Mouse (Mus musculus): ENCODE results near the gene Kazn. TPM values are rescaled to one million over a fixed set of nuclear protein-coding genes. Genes with fewer than 3 reads are reported as not detected.

The Kazn gene
- under 1 TPM in 1 of 2 experiments, not detected in 1; 0.23 TPM for total RNA-seq (2023)

GRCm38 (mm10) chr4:142239240-142240126 is at the start of gene Kazn:
Kazn (minus strand) TSS chr4:142239401.

GRCm38 (mm10) chr4:142084131-142084899 is 154.9 kb downstream of the Kazn start, which contains the start of gene Tmem51:
Tmem51 (minus strand) TSS chr4:142084304.

Other genes with a start within 250 kb of the Kazn start
- gene Fhad1, start 224.3 kb downstream of the Kazn start, total RNA-seq (2023), result not detected
- gene Tmem51, start 155.1 kb downstream of the Kazn start, total RNA-seq (2023), result under 1 TPM in 1 of 2 experiments, not detected in 1; 0.30 TPM